Mouse (Mus musculus) testis, adult 2 months (tissue): ENCODE measurements around the gene Tnr.

ENCODE experiments used
- CTCF ChIP-seq: fragments of 200-500 bp; IDR thresholded peaks from 2 replicates; pipeline ENCODE4 v1.5.1; 2012; ENCODE audit warnings: low read depth, mild to moderate bottlenecking, inconsistent platforms, low read length, moderate library complexity; ENCODE audit not compliant: control insufficient read depth, insufficient read depth, insufficient replicate concordance
- POLR2A ChIP-seq: fragments of 200-500 bp; IDR thresholded peaks from 2 replicates; pipeline ENCODE4 v1.6.1; 2012; ENCODE audit warnings: low read depth, mild to moderate bottlenecking, inconsistent platforms, low read length, moderate library complexity; ENCODE audit not compliant: control insufficient read depth

DNA sequence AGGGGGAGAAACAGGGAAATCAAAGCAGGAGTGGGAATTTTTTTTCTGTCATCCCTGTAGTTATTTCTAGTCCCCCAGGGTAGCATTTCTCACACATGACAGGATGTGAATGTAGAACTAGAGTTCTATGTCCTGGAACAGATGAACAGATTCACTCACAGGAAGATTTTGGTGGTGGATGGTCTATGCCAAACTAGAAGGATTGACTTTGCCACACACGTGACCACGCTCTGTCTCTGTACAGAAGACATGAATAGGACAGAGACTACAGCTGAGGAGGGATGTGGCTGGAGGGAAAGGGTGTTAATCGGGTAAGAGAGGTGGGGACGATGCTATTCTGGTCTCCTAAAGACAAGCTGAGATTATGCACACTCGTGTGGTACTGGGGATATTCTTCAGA lies 51.1 kb downstream of the Tnr start:
- TF ChIP-seq CTCF, result no peak
- no peak for TF ChIP-seq POLR2A
